Mouse (Mus musculus) embryo, embryonic 11 days (tissue): Measurements from ENCODE around the gene Bmt2.

Experiments
- DNase-seq: peaks from one replicate; pipeline ENCODE4 v3.0.0-alpha.2; 2015

The Bmt2 gene

DNA sequence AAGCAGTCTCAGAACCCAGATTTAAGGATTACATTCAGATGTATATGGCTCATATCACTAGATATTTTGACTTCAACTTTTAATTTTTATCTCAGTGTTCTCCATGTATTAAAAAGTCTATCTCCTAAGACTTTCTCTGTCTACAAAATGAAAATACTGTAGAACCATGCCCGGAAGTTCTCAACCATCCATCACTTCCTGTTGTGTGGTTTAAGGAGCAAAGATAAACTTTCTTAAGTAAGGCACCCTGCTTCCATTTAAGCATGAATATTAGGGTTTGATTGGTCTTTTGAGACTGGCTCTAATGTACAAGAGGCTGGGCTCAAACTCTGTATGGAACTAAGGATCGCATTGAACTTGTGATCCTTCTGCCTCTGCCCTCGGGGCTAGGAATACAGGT is 63.2 kb downstream of the Bmt2 start:
- DNase-seq = no peak

DNA sequence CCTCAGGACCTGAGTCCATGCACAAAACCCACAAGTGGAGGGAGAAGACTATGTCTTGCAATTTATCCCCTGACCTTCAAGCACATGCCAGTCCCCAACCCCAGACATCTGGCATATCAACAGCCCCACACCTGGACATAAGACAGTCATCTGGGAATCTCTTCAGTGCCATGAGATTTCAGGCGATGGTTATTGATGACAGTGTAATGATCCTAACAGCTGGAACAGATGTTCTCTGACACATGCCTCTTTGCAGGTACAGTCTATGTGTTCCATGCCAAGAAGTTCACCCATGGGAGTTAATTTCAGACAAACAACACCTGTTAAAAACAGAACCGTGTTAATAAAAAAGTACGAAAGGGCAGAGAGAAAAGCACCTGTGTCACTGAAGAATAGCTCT is 64.1 kb downstream of the Bmt2 start:
- DNase-seq = no peak

DNA sequence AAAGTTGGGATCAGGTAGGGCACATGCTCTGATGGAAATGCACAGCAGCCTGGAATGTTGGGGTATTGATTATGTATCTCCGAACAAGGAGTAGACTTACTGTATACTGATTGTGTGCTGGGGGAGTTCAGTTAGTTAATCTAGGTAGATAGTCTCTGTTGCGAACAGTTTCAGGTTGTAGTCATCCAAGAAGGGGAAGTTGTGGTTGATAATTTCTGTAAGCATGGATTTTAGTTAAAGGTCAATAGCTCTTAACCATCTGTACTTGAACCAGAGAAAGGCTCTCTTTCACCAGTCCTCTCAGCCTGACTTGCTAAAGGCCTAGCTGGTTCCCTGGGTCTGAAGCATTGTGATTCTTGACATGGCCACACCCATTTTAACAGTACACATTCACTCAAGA is 66.9 kb downstream of the Bmt2 start:
- no peak for DNase-seq

DNA sequence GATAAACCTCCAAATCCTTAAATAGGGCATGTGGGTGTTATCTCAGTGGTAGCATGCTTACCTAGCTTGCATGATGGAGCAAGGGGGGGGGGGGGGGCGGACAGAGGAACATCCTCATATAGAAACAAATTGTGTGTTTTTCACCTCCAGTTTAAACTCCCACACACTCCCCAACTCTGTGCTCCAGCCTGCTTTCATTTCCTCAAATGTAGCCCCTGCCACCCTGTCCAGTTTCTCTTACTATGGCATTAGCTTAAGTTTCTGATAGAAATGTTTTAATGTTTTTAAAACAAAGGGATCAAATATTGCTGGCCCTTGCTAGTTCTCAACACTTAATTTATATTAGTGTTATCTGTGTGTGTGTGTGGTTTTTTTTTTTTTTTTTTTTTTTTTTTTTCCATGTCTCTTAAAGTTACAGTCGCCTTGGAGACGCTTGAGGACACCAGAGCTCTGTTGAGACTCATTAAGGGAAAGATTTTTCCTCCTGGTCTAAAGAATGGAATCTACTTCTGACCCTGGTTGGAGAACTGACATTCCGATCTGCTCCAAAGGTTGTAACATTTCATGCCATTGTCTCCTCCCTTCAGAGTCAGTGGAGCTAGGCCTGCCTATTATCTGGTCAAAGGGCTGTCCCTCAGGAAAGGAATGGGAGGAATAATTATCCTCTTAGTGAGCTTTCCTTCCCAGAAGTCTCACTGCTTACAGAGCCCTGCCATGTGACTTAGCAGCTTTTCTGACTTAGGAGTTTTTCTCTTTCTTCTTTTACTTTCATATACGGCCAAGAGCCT is 68.2 kb downstream of the Bmt2 start:
- peak; percentile 12 for DNase-seq

DNA sequence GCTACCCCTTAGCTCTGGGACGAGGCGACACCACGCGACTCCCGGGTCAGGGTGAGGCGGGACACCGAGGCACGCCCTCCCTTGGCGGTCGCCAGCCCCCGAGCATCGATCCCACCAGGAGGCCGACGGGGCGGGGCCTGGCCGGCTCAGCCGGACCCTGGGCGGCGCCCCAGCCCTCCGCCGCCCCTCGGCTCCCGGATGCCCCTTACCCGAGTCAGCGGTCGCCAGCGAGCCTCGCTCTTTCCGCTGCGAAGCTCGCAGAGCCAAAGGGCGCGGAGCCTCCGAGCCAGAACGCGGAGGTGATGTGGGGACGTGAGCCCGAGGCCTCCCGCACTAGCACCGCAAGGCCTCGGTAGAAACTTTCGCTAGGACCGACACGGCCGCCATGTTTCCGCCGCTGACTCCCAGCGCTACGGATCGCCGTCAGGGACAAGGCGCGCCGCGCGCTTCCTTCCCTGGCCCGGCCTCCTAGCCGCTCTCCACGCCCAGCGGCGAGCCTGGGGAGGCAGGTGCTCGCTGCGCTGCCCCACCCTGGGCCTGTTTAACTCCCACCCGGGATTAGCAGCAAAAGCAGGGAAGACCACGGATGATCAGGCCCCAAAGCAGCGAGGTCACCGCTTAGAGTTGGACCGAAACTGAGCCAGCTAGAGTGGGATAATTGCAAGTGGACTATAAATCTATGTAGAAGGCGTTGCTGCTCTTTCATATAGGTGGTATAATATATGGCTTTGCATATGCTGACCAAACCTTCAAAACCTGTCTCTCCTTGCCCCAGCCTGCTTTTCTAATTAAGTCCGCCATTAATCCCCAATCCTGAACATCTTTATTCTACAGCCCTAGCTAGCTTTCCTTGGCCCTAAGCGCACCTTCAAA is 69.9 kb downstream of the Bmt2 start, which contains the start of gene Tmem168:
Gene Tmem168 (minus strand): TSS at position 480 of the 873 bp plus-strand sequence.
- DNase-seq = peak; percentile 92

DNA sequence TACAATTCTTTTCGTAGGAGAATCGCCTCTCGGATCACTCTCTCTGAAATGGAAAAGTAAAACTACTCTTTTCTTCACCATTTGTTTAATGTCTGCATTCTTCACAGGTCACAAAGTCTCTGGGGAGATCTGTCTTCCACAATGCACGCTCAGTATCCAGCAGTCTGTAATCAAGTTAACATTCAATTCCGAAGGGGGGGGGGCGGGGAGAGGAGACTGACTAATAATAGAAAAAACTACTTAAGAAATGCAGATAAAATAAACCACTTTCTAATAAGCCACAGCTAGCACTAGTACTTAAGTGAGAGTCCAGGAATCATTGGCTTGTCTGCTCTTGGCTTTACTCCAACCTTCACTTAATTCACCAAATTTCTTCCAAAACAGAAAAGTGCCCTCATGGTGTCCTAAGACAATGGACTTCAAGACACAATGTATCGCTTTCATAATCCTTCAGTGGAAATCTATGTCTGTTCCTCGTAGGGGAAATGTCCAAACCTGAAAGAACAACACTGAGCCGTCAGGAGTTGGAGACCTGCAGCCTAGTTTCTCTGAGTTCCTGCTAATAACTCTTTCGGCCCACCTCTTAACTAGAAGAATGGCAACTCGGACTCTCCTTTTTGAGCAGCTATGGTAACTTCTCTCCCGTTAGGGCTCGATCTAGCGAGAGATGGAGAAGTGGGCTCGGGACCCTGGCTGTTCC is 70.7 kb downstream of the Bmt2 start:
- DNase-seq = no peak

DNA sequence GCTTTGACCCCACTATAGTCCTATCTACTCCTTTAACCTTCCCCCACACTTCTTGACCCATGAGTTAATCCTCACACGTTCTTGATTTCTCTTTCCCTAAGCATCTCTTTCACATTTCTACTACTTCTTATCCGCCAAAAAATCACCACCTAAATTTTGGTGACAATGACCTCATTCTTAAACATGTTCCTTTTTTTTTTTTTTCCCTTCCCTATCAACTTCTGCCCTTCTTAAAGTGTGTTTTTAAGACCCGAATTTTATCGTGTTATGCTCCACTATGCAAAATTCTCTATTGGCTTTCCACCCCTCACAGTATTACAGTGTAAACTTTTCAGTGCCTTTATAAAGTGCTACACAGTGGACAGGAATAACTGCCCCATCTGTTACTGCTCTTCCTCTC is 71.4 kb downstream of the Bmt2 start:
- DNase-seq = no peak

DNA sequence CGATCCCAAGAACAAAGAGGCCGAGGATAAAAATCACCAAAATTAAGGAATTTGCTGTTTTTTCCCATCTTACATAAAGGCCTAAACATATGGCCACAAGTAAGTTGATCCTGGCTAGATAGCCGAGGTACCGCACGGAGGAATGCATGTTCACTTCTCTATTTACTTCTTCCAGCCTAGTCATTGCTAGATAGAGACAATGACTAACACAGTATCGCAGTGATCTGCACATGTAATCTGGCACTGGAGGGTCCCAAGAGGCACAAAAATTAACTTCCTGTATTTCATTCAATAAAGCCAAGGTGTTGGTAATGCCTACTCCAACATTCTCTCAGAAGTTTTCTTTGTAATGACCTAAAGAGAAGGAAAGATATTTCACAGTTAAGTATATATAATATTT is 74.6 kb downstream of the Bmt2 start:
- no peak for DNase-seq

DNA sequence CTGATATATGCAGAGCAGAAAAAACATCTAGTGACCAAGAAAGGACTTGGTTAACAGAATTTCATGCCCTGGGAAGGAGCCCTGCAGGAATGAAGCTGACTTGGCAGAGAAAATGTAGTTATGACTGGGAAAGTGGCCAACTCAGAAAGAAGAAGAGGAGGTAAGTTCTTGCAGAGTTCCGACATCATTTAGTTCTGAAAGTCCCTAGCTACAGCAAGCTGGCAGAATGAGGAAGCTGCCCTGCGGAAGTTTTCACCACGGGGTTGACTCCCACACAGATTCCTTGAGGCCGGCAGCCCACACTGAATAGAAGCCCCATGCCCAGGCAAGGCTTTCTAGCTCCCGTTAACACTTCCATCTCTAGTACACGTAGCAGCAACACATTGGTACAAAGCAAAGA is 76.2 kb downstream of the Bmt2 start:
- no peak for DNase-seq

DNA sequence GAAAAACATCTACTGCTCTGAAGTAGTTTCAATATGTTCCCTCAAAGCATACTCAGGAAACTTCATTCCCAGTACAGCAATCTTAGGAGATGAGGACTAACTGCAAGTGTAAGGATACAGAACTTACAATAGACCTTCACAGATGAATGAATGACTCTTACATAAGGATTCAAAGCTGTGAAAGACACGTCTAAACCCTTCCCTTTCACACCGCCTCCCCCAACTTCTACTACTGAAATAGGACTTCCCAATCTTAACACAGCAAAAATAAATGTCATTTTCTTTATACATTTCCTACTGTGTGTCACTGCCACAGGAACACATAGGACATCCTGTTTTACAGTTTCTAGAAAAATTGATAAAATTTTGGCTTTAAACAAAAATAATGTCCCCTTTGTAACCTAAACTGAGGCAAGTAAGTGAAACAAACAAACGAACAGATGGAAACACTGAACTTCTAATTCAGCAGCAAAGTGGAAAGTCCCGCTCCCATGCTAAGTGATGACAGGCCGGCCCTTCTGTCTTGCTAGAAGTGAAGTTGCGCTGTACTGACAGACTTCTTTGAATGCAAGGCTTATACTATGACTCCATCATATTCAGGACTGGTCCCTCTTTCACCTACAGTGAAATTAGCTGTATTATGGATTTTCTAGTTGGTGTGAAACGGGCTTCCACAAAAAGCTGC is 79.4 kb downstream of the Bmt2 start:
- no peak for DNase-seq

DNA sequence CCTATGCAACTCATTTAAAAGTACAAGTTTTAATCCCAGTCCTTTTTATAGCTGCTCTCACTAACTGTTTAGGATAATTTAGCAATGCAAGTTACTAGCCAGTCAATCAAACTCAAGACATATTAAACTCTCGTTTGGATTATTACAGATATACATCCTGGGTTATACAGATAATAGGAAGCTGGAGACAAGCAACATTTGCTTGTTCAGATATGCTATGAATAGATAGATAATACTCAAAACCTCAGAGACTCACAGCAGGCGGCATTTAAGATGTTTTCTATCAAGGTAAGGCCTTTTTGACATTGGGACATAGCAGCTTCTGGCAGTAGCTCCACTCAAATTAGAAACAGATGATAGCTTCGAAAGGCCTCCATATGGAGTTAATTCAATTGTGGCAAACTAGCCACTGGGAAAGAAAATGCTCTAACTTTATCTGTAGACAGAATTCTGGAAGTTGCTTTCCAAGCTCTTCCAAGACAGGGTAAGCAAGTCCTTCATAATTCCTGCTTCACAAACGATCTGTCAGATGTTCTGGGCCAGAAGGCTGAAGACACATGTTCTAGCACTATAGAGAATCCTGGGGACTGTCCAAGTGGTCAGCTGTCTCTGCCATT is 84.9 kb downstream of the Bmt2 start:
- DNase-seq = peak; percentile 50

DNA sequence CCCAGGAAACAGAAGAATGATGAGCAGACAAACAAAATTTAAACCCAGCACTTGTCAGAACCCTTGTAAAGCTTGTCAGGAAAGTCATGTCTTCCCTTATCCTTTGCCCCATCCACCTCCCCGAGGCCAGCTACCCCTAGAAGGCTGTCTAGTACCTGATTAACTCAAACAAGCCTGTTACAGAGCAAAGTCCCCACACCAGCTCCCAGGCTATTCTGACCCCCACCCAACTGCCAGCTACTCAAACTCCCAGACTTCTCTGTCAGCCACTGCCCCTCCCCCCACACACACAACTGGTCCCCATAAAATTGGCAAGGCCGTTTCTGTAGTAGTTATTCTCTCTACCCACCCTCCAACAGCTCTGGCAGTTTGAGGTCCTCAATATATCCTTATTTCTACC is 91.2 kb downstream of the Bmt2 start:
- no peak for DNase-seq

DNA sequence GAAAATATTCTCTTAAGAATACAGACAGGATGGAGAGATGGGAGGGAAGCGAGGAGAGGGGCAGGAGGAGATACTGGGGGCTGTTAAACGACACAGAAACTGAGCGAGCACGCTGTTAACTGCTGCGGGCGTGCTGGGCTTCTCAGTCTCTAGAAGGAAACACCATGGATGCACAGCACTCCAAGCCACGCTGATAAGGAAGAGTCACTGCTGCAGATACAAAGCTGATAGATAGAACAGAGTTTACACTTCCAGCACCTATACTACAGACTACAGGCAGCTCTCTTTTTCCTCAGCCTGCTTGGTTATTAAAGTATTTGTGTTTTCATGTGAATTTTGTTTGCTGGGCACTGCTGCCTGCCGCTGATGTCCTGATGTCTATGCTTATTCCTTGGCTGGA is 91.6 kb downstream of the Bmt2 start:
- no peak for DNase-seq

DNA sequence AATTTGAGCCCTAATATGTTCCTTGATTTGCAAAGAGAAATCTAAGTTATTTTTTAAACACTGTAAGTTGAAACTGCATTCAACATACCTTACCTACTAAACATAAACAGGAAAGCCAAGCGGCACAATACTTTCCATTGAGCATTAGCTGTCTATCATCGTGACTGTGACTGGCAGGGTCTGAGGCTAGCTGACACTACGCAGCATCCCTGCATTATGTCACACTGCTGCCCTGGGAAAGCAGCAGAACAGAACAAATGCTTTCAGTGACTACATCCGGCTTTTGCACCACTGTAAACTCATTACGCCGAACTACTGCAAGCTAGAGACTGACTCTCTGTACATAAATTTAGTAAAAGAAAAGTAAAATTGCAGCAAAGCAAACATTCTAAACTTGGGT is 93.0 kb downstream of the Bmt2 start:
- no peak for DNase-seq

DNA sequence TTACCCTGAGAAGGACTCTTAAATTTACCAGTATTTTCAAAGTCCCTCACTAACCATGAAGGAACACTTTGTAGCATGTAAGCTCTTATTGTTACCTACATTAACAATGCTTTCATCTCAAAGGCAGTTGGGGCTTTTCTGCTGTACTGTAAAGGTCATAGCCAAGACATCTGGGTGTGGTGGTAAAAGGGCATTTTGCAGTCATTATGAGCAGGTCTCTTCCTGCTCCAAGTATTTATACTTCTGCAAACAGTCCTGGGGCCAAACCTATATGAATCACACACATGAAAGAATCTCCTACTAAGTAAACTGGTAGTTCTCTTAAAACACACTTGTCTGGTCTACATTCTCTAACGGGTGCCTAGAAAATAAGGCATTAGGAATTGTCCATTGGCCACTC is 95.7 kb downstream of the Bmt2 start:
- DNase-seq = no peak
